In the genomic region with DNA sequence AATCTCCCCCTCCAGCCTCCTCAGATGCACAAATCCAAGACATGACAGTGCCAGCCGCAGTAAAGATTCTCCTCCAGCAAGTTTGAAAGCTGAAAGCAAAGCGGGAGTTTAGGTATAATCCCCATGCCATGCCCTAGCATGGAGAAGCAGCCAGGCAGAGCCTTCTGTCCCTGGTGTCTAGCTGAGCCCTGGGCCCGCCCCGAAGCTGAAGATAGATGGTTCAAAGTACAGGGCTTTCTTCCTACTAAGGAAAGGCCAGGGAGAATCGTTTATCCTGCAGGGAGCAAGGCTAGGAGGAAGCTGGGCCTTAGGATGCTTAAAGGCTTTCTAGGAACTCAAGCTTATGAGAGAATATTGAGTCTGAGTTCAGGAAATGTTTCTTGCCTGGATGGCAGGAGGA, we compare ENCODE assay signal across 26 mouse cellular contexts. TPM values are rescaled to one million over a fixed set of nuclear protein-coding genes. Genes with fewer than 3 reads are reported as not detected.
A peak's percentile ranks its signal among the peaks of the same experiment; 100 is the strongest.
DNase-seq lines count a peak whose midpoint lies in the region; ATAC-seq lines count a peak whose summit lies in the region.
"Had no signal": no experiment of that assay in that cellular context is flagged by ENCODE, and none has a peak within 500 bp of the region (broad histone marks: within the 10 kb centered on the region; RNA-seq: fewer than 3 reads in every experiment).

No protein-coding gene starts in this region.

- no peaks in the 10 kb centered on the region for H3K9me3 ChIP-seq in kidney, embryonic 16.5 days (ENCODE audit: low read length)
- H3K9me3 ChIP-seq: embryonic facial prominence, embryonic 12.5 days; embryonic facial prominence, embryonic 15.5 days; heart, embryonic 10.5 days; heart, embryonic 13.5 days had no signal

- H3K9ac ChIP-seq in kidney, embryonic 16.5 days (replicated peaks; ENCODE audit: low read length), result no peak overlapping the region
- H3K9ac ChIP-seq: embryonic facial prominence, embryonic 12.5 days; embryonic facial prominence, embryonic 15.5 days; forebrain, postnatal 0 days; heart, embryonic 13.5 days; hindbrain, embryonic 14.5 days had no signal

- no peaks in the 10 kb centered on the region for H3K36me3 ChIP-seq in kidney, embryonic 16.5 days (ENCODE audit: insufficient read depth, low read length)
- H3K36me3 ChIP-seq: embryonic facial prominence, embryonic 12.5 days; embryonic facial prominence, embryonic 15.5 days; heart, embryonic 10.5 days; heart, embryonic 13.5 days had no signal

- peak; percentile 9 to 55 for DNase-seq in kidney, adult 8-10 months
- DNase-seq in kidney, postnatal 14 days, result peak; percentile 34
- no peak for DNase-seq in kidney, adult 18-20 months
- DNase-seq in kidney, postnatal 36 days, result peak; percentile 13 to 66
- peak; percentile 4 to 27 for DNase-seq in kidney, postnatal 4 days
- no peak for DNase-seq in spleen, adult 18-20 months
- DNase-seq: adrenal gland, adult 2 months; adrenal gland, postnatal 14 days; cerebellum, adult 11 months; cerebellum, adult 2 months; cerebellum, adult 9-11 months; cerebellum, postnatal 25 days; forebrain, postnatal 0 days; gastrocnemius, adult 2 months; gastrocnemius, postnatal 14 days; heart, adult 18-20 months; heart, postnatal 14 days; heart, postnatal 4 days had no signal

- no peaks in the 10 kb centered on the region for H3K4me1 ChIP-seq in kidney, embryonic 16.5 days (ENCODE audit: insufficient read depth, low read length)
- H3K4me1 ChIP-seq: embryonic facial prominence, embryonic 12.5 days; embryonic facial prominence, embryonic 15.5 days; heart, embryonic 10.5 days; heart, embryonic 13.5 days had no signal

- H3K4me3 ChIP-seq in kidney, embryonic 16.5 days (ENCODE audit: low read length), result no peak overlapping the region
- H3K4me3 ChIP-seq: embryonic facial prominence, embryonic 12.5 days; embryonic facial prominence, embryonic 15.5 days; gastrocnemius, adult 2 months; heart, embryonic 10.5 days; heart, embryonic 13.5 days had no signal

- H3K4me2 ChIP-seq in kidney, embryonic 16.5 days (replicated peaks; ENCODE audit: low read depth, low read length), result no peak overlapping the region
- H3K4me2 ChIP-seq: embryonic facial prominence, embryonic 12.5 days; embryonic facial prominence, embryonic 15.5 days; heart, embryonic 13.5 days; hindbrain, embryonic 14.5 days had no signal

- WGBS in kidney, embryonic 16.5 days, result 68% methylated on average over 5 of the region's 5 CpGs

- no peaks in the 10 kb centered on the region for H3K27me3 ChIP-seq in kidney, embryonic 16.5 days (ENCODE audit: insufficient read depth, low read length)
- H3K27me3 ChIP-seq: embryonic facial prominence, embryonic 12.5 days; embryonic facial prominence, embryonic 15.5 days; heart, embryonic 13.5 days had no signal

- no peak for ATAC-seq in kidney, embryonic 16.5 days (ENCODE audit: low FRiP score, low TSS enrichment)
- ATAC-seq: CD4-positive, CD25-positive, alpha-beta regulatory T cell, adult 4 months; forebrain, embryonic 14.5 days; forebrain, postnatal 0 days had no signal

- no peak overlapping the region for H3K27ac ChIP-seq in kidney, embryonic 16.5 days (ENCODE audit: low read length)
- H3K27ac ChIP-seq: embryonic facial prominence, embryonic 12.5 days; embryonic facial prominence, embryonic 15.5 days; gastrocnemius, adult 2 months; heart, embryonic 10.5 days; heart, embryonic 13.5 days; hindbrain, embryonic 14.5 days had no signal

RNA-seq across cellular contexts. Expression of a gene that starts 50.5 kb away (rescaled TPM):
- polyA plus RNA-seq in kidney, embryonic 16.5 days (2015; fragmentation: Nextera tagmentation; extraction: Ambion mirVana), result 0.05 and 0.06 TPM in 2 replicates
- polyA plus RNA-seq: CD4-positive, CD25-positive, alpha-beta regulatory T cell, adult 4 months had no signal

Comparison
In these comparisons a context has a peak if more than half of its experiments do, and no peak if none do; other contexts are left out.
1. DNase-seq: peak in kidney, adult 8-10 months (2 of 2), kidney, postnatal 14 days (single experiment), kidney, postnatal 36 days (2 of 2) and kidney, postnatal 4 days (2 of 2); none in kidney, adult 18-20 months (single experiment) and spleen, adult 18-20 months (0 of 2).